Mouse (Mus musculus): ENCODE results near the gene Sox30. TPM values are rescaled to one million over a fixed set of nuclear protein-coding genes. Genes with fewer than 3 reads are reported as not detected.

Gene Sox30
- polyA plus RNA-seq, 1 experiment from 2014 or later, result not detected

DNA sequence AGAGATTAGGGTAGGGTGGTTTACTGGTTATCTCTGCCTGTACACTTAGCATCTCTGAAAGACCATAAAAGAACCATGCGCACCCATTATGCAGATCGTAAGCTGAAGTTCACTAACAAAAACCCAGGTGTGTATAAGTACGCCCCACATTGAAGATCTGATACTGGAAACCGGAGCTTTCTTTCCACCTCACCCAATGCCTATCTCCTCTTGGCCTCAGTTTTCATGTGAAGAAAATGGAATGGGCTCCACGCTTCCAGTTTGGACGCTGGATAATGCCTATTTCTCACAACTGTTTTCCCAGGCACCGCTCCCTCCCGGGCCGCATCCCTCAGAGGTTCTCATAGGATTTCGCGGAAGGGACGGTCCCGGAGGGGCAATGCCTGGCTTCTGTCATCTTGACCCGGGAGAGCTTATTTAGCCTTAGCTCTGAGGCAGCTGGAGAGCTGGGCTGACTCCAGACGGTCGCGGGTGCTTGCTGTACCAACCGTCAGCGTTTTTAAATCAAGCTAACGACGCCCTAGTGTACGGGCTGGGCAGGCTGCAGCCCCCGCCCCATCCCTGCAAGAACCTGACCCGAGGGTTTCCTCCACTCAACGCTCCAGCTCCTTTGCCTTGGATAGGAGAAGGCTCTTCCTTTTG lies 76.8 kb downstream of the Sox30 start:
- H3K27me3 ChIP-seq (replicated peaks; ENCODE audit: control insufficient read depth, insufficient read depth, low read length), result no peaks in the 10 kb centered on the region
- H3K9ac ChIP-seq (ENCODE audit: low read depth, low read length), result peak overlapping the region; percentile 91
- peak overlapping the region; percentile 74 for H3K4me3 ChIP-seq (ENCODE audit: low read length)
- 2% methylated on average over 25 of the region's 25 CpGs for WGBS
- no peak for ATAC-seq
- H3K9me3 ChIP-seq (ENCODE audit: control insufficient read depth, low read length), result no peaks in the 10 kb centered on the region
- H3K4me2 ChIP-seq (ENCODE audit: low read length), result peak overlapping the region; percentile 84
- H3K36me3 ChIP-seq (ENCODE audit: control insufficient read depth, insufficient read depth, low read length), result no peaks in the 10 kb centered on the region
- peak overlapping the region; percentile 88 for H3K27ac ChIP-seq (ENCODE audit: low read depth, low read length)
- peaks cover 7% of the 10 kb centered on the region for H3K4me1 ChIP-seq (ENCODE audit: control insufficient read depth, insufficient read depth, low read depth, low read length)

DNA sequence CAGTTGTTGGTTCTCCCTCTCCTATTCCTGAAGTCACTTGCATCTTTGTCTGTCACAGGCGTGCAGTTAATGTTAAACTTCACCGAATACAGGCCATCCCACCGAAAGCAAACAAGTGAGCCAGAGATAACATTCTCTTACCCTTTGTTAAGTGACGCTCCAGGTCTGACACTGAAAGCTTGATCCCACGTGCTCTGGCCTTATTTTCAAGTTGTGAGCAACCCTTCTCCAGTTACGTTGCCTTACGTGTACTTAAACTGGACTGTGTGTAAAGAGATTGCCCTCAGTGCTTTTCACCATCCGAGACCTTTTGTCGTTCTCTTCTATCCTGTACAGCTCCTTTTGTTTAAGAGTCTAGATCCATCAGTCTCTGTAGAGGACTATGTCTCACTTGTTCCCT lies 77.9 kb downstream of the Sox30 start:
- no peak for ATAC-seq
- H3K4me1 ChIP-seq (ENCODE audit: control insufficient read depth, insufficient read depth, low read depth, low read length), result peaks cover 7% of the 10 kb centered on the region
- H3K9ac ChIP-seq (ENCODE audit: low read depth, low read length), result peak overlapping the region; percentile 38
- H3K4me2 ChIP-seq (ENCODE audit: low read length), result peak overlapping the region; percentile 84
- no peaks in the 10 kb centered on the region for H3K36me3 ChIP-seq (ENCODE audit: control insufficient read depth, insufficient read depth, low read length)
- peak overlapping the region; percentile 14 for H3K4me3 ChIP-seq (ENCODE audit: low read length)
- no peaks in the 10 kb centered on the region for H3K27me3 ChIP-seq (replicated peaks; ENCODE audit: control insufficient read depth, insufficient read depth, low read length)
- H3K27ac ChIP-seq (ENCODE audit: low read depth, low read length), result no peak overlapping the region
- WGBS, result 55% methylated on average over 9 of the region's 9 CpGs
- no peaks in the 10 kb centered on the region for H3K9me3 ChIP-seq (ENCODE audit: control insufficient read depth, low read length)

DNA sequence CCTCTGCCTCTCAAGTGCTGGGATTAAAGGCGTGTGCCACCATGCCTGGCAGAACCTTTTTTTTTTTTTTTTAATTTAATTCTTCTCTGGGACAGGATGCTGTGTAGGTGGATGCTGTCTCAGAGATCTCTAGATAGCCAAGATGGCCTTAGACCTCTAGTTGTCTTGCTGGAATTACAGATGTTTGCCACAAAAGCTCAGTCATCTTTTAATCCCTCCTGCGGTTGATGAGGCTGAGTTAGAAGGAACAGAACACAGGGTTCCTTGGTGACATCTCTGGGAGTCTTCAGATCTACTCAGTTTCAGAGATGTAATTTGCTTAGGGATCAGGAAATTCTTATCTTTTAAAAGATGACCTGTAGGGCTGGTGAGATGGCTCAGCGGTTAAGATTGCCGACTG lies 78.8 kb downstream of the Sox30 start:
- H3K27ac ChIP-seq (ENCODE audit: low read depth, low read length), result no peak overlapping the region
- no peak overlapping the region for H3K4me3 ChIP-seq (ENCODE audit: low read length)
- H3K4me1 ChIP-seq (ENCODE audit: control insufficient read depth, insufficient read depth, low read depth, low read length), result peaks cover 10% of the 10 kb centered on the region
- H3K36me3 ChIP-seq (ENCODE audit: control insufficient read depth, insufficient read depth, low read length), result no peaks in the 10 kb centered on the region
- WGBS, result 97% methylated on average over 4 of the region's 4 CpGs
- no peak for ATAC-seq
- H3K4me2 ChIP-seq (ENCODE audit: low read length), result no peak overlapping the region
- H3K27me3 ChIP-seq (replicated peaks; ENCODE audit: control insufficient read depth, insufficient read depth, low read length), result no peaks in the 10 kb centered on the region
- H3K9me3 ChIP-seq (ENCODE audit: control insufficient read depth, low read length), result no peaks in the 10 kb centered on the region
- no peak overlapping the region for H3K9ac ChIP-seq (ENCODE audit: low read depth, low read length)

DNA sequence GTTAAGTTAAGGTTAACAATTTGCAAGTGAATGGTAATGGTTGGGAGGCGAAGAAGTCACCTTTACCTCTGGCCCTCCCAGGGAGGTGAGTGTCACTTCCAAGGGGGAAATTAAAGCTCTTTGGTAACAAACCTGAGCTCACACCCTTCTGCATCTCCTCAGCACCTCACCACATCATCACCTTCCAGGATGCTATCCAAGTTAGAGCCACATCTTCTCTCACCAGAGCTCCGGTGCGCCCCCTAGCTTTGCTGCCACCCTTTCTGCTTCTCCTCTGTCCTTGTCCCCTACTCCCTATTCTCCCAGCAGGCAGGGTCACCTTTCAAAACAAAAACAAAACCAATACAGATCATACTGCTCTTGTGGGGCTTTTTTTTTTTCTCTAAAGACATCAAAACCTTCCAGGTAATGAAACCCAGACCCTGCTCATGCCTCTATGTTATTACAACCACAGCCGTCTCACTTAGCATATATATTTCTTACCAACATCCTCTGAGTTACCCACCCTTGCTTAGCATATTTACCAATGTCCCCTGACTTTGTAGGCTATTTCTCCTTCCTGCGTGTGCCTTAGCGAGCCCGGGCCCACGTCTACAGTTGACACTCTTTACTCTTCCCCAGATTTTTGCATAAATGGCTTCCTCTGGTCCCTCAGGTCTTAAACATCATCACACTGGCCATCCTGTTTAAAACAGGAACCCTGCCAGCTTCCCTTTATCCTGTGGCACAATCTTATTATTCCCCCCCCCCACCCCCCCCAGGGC lies 80.0 kb downstream of the Sox30 start:
- no peak for ATAC-seq
- WGBS, result 70% methylated on average over 8 of the region's 8 CpGs
- H3K9me3 ChIP-seq (ENCODE audit: control insufficient read depth, low read length), result no peaks in the 10 kb centered on the region
- H3K4me1 ChIP-seq (ENCODE audit: control insufficient read depth, insufficient read depth, low read depth, low read length), result peaks cover 13% of the 10 kb centered on the region
- no peaks in the 10 kb centered on the region for H3K27me3 ChIP-seq (replicated peaks; ENCODE audit: control insufficient read depth, insufficient read depth, low read length)
- 0 out of 2 replicates have a peak, but pooled peaks cover 3% of the 10 kb centered on the region for H3K36me3 ChIP-seq (ENCODE audit: control insufficient read depth, insufficient read depth, low read length)
- no peak overlapping the region for H3K27ac ChIP-seq (ENCODE audit: low read depth, low read length)
- H3K4me2 ChIP-seq (ENCODE audit: low read length), result no peak overlapping the region
- H3K9ac ChIP-seq (ENCODE audit: low read depth, low read length), result no peak overlapping the region
- H3K4me3 ChIP-seq (ENCODE audit: low read length), result no peak overlapping the region

DNA sequence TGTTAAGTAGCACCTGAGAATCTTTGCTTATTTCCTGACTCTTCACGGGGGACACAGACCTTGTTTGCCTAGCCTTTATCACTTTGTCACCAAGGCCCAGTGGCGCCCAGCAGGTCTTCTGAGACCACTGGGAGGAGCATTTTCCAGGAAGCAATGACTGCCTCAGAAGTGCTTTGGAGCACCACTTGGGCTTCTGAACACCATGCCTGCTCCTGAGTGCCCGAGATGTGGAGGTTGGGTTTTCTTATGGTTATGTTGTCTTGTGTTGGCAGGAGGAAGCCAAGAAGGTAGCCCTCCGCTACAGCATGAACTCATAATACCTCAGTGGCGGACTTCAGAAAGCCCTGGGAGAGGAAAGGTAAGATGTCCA lies 80.5 kb downstream of the Sox30 start:
- no peak for ATAC-seq
- Histone ChIP-seq H3K4me1 (ENCODE audit: control insufficient read depth, insufficient read depth, low read depth, low read length) (peaks cover 17% of the 10 kb centered on the region), H3K27me3 (replicated peaks; ENCODE audit: control insufficient read depth, insufficient read depth, low read length) (no peaks in the 10 kb centered on the region), H3K4me2 (ENCODE audit: low read length) (no peak overlapping the region), H3K9ac (ENCODE audit: low read depth, low read length) (no peak overlapping the region), H3K4me3 (ENCODE audit: low read length) (no peak overlapping the region), H3K9me3 (ENCODE audit: control insufficient read depth, low read length) (no peaks in the 10 kb centered on the region), H3K27ac (ENCODE audit: low read depth, low read length) (no peak overlapping the region), H3K36me3 (ENCODE audit: control insufficient read depth, insufficient read depth, low read length) (0 out of 2 replicates have a peak, but pooled peaks cover 3% of the 10 kb centered on the region)
- 89% methylated on average over 5 of the region's 5 CpGs for WGBS

GRCm38 (mm10) chr11:46061776-46062445 lies 81.8 kb downstream of the Sox30 start:
- Histone ChIP-seq H3K4me1 (ENCODE audit: control insufficient read depth, insufficient read depth, low read depth, low read length) (peaks cover 21% of the 10 kb centered on the region), H3K4me2 (ENCODE audit: low read length) (no peak overlapping the region), H3K27me3 (replicated peaks; ENCODE audit: control insufficient read depth, insufficient read depth, low read length) (no peaks in the 10 kb centered on the region), H3K27ac (ENCODE audit: low read depth, low read length) (no peak overlapping the region), H3K36me3 (ENCODE audit: control insufficient read depth, insufficient read depth, low read length) (0 out of 2 replicates have a peak, but pooled peaks cover 3% of the 10 kb centered on the region), H3K9ac (ENCODE audit: low read depth, low read length) (no peak overlapping the region), H3K4me3 (ENCODE audit: low read length) (no peak overlapping the region), H3K9me3 (ENCODE audit: control insufficient read depth, low read length) (no peaks in the 10 kb centered on the region)
- 90% methylated on average over 6 of the region's 6 CpGs for WGBS
- ATAC-seq, result no peak

GRCm38 (mm10) chr11:46062569-46062968 lies 82.5 kb downstream of the Sox30 start:
- Histone ChIP-seq H3K9ac (ENCODE audit: low read depth, low read length) (no peak overlapping the region), H3K27me3 (replicated peaks; ENCODE audit: control insufficient read depth, insufficient read depth, low read length) (no peaks in the 10 kb centered on the region), H3K9me3 (ENCODE audit: control insufficient read depth, low read length) (no peaks in the 10 kb centered on the region), H3K4me2 (ENCODE audit: low read length) (no peak overlapping the region), H3K4me3 (ENCODE audit: low read length) (no peak overlapping the region), H3K27ac (ENCODE audit: low read depth, low read length) (no peak overlapping the region), H3K36me3 (ENCODE audit: control insufficient read depth, insufficient read depth, low read length) (0 out of 2 replicates have a peak, but pooled peaks cover 3% of the 10 kb centered on the region), H3K4me1 (ENCODE audit: control insufficient read depth, insufficient read depth, low read depth, low read length) (peaks cover 21% of the 10 kb centered on the region)
- 62% methylated on average over 4 of the region's 4 CpGs for WGBS
- ATAC-seq, result no peak

- H3K4me2 ChIP-seq (ENCODE audit: low read length), result no peak overlapping the region
- H3K4me3 ChIP-seq (ENCODE audit: low read length), result no peak overlapping the region
- H3K27ac ChIP-seq (ENCODE audit: low read depth, low read length), result no peak overlapping the region
- no peaks in the 10 kb centered on the region for H3K27me3 ChIP-seq (replicated peaks; ENCODE audit: control insufficient read depth, insufficient read depth, low read length)
- H3K9me3 ChIP-seq (ENCODE audit: control insufficient read depth, low read length), result no peaks in the 10 kb centered on the region
- peaks cover 15% of the 10 kb centered on the region for H3K4me1 ChIP-seq (ENCODE audit: control insufficient read depth, insufficient read depth, low read depth, low read length)
- H3K36me3 ChIP-seq (ENCODE audit: control insufficient read depth, insufficient read depth, low read length), result 0 out of 2 replicates have a peak, but pooled peaks cover 3% of the 10 kb centered on the region
- WGBS, result 59% methylated on average over 9 of the region's 9 CpGs
- no peak overlapping the region for H3K9ac ChIP-seq (ENCODE audit: low read depth, low read length)
- ATAC-seq, result no peak
Measured at GRCm38 (mm10) chr11:46062993-46063731, 83.1 kb downstream of the Sox30 start.

Measured in hindbrain, embryonic 16.5 days (tissue).